Mouse (Mus musculus) heart, postnatal 25 days (tissue): ENCODE measurements around the gene Kmt5c. TPM values are rescaled to one million over a fixed set of nuclear protein-coding genes. Genes with fewer than 3 reads are reported as not detected.
A peak's percentile ranks its signal among the peaks of the same experiment; 100 is the strongest.
"Not testable (repeated sequence)": the region's sequence is repeated elsewhere in the genome, so short reads cannot be mapped to it uniquely, and the experiment has no call there.

ENCODE experiments used
- DNase-seq: peaks from one replicate; pipeline ENCODE4 v3.0.0; 2022; ENCODE audit warnings: low spot score
- intact Hi-C: fragments of 180-260 bp; cut with DNase I; formaldehyde crosslinking; loops from one replicate; pipeline ENCODE4 v1.15.1; 2025
- total RNA-seq, 2 experiments: library from RNA; stranded (reverse); gene quantifications; 2 replicates each; pipeline ENCODE4 v1.2.3; 2021

Gene Kmt5c
- total RNA-seq, 2 experiments from 2014 or later, result 16.4 to 20.7 TPM

GRCm38 (mm10) chr7:4783667-4784268, 43.9 kb downstream of the Kmt5c start:
- intact Hi-C loops, result no loop called here
- DNase-seq, result no peak

- intact Hi-C loops, result loop anchor here (2.0 kb wide), 1 partner anchor 48 kb away; the partner anchor contains the start of gene Kmt5c
These were observed 48.9 kb downstream of the Kmt5c start for GRCm38 (mm10) chr7:4788499-4789435.

GRCm38 (mm10) chr7:4789436-4789935, 49.6 kb downstream of the Kmt5c start, which contains the start of gene Tmem238:
Gene Tmem238 (minus strand): TSS chr7:4789656.
- no peak for DNase-seq
- intact Hi-C loops, result loop anchor here (2.0 kb wide), 1 partner anchor 49 kb away; the partner anchor contains the start of gene Kmt5c

More at GRCm38 (mm10) chr7:4788499-4789435, 48.9 kb downstream of the Kmt5c start:
- DNase-seq, result peak; percentile 39

GRCm38 (mm10) chr7:4792278-4793212, 52.6 kb downstream of the Kmt5c start, which contains the start of gene Rpl28:
Gene Rpl28 (plus strand): TSS chr7:4792874.
- DNase-seq, result peak; percentile 92
- intact Hi-C loops, result loop anchor here (2.0 to 10.0 kb wide), 5 partner anchors 14 to 1098 kb away; partner anchors contain the start of genes Hspbp1, Mboat7 and Tsen34

GRCm38 (mm10) chr7:4793248-4793647, 53.3 kb downstream of the Kmt5c start:
- DNase-seq, result not testable (repeated sequence)
- intact Hi-C loops, result loop anchor here (2.0 to 10.0 kb wide), 5 partner anchors 14 to 1098 kb away; partner anchors contain the start of genes Hspbp1, Mboat7 and Tsen34

- intact Hi-C loops, result loop anchor here (2.0 to 10.0 kb wide), 5 partner anchors 13 to 1099 kb away; partner anchors contain the start of genes Hspbp1, Mboat7 and Tsen34
- DNase-seq, result no peak
These were observed 53.8 kb downstream of the Kmt5c start for GRCm38 (mm10) chr7:4793674-4794073.

GRCm38 (mm10) chr7:4794631-4795168, 54.8 kb downstream of the Kmt5c start:
- DNase-seq, result no peak
- intact Hi-C loops, result loop anchor here (5.0 to 10.0 kb wide), 3 partner anchors 87 to 1100 kb away; partner anchors contain the start of genes Mboat7 and Tsen34

GRCm38 (mm10) chr7:4795767-4796433, 56.0 kb downstream of the Kmt5c start:
- DNase-seq, result no peak
- intact Hi-C loops, result loop anchor here (2.0 to 10.0 kb wide), 2 partner anchors 239 to 1101 kb away; partner anchors contain the start of genes Mboat7 and Tsen34

Other genes starting within 250 kb of the Kmt5c start
- gene Ppp1r12c, start 238.4 kb upstream of the Kmt5c start, total RNA-seq, result 10 to 100 TPM; 54.7 to 61.2 TPM
- 10 to 100 TPM; 26.1 to 30.7 TPM for gene Tnnt1, start 223.7 kb upstream of the Kmt5c start, total RNA-seq
- over 10,000 TPM in 1 of 2 experiments, 1,000 to 10,000 TPM in 1; 9,719 to 10,316 TPM for gene Tnni3, start 215.9 kb upstream of the Kmt5c start, total RNA-seq
- 1 to 10 TPM; 2.6 to 3.2 TPM for gene Dnaaf3, start 207.7 kb upstream of the Kmt5c start, total RNA-seq
- 1 to 10 TPM in 1 of 2 experiments, under 1 TPM in 1; 0.94 to 1.1 TPM for gene Syt5, start 192.6 kb upstream of the Kmt5c start, total RNA-seq
- gene Ptprh, start 136.1 kb upstream of the Kmt5c start, total RNA-seq, result not detected
- 1 to 10 TPM; 4.9 to 6.4 TPM for gene Tmem86b, start 108.7 kb upstream of the Kmt5c start, total RNA-seq
- 10 to 100 TPM; 74.9 to 76.3 TPM for gene Ppp6r1, start 81.1 kb upstream of the Kmt5c start, total RNA-seq
- gene Hspbp1, start 55.0 kb upstream of the Kmt5c start, total RNA-seq, result 10 to 100 TPM; 32.1 to 33.3 TPM
- gene Brsk1, start 49.5 kb upstream of the Kmt5c start, total RNA-seq, result 1 to 10 TPM; 1.1 to 1.3 TPM
- gene Tmem150b, start 14.9 kb upstream of the Kmt5c start, total RNA-seq, result under 1 TPM; 0.22 to 0.23 TPM
- 1 to 10 TPM; 1.5 to 1.7 TPM for gene Cox6b2, start 13.0 kb downstream of the Kmt5c start, total RNA-seq
- gene Fam71e2, start 31.2 kb downstream of the Kmt5c start, total RNA-seq, result not detected
- under 1 TPM in 1 of 2 experiments, not detected in 1; 0.26 TPM for gene Il11, start 42.7 kb downstream of the Kmt5c start, total RNA-seq
- not detected for gene Tmem190, start 42.8 kb downstream of the Kmt5c start, total RNA-seq
- 1 to 10 TPM; 3.5 to 4.3 TPM for gene Tmem238, start 49.5 kb downstream of the Kmt5c start, total RNA-seq
- gene Rpl28, start 52.8 kb downstream of the Kmt5c start, total RNA-seq, result 100 to 1,000 TPM; 489 to 533 TPM
- 10 to 100 TPM; 84.6 to 93.3 TPM for gene Ube2s, start 72.5 kb downstream of the Kmt5c start, total RNA-seq
- under 1 TPM in 1 of 2 experiments, not detected in 1; 0.08 TPM for gene Shisa7, start 104.6 kb downstream of the Kmt5c start, total RNA-seq
- 1 to 10 TPM; 3.5 to 5.3 TPM for gene Isoc2b, start 130.1 kb downstream of the Kmt5c start, total RNA-seq
- gene Isoc2a, start 137.0 kb downstream of the Kmt5c start, total RNA-seq, result 10 to 100 TPM; 40.5 to 44.4 TPM
- gene Gm36210, start 166.4 kb downstream of the Kmt5c start, total RNA-seq, result not detected
- 1 to 10 TPM; 7.9 to 8.1 TPM for gene Zfp628, start 175.1 kb downstream of the Kmt5c start, total RNA-seq
- gene Nat14, start 181.9 kb downstream of the Kmt5c start, total RNA-seq, result 1 to 10 TPM; 3.8 to 5.4 TPM
- gene Ssc5d, start 185.7 kb downstream of the Kmt5c start, total RNA-seq, result 1 to 10 TPM; 3.8 to 4.3 TPM
- 10 to 100 TPM; 22.4 to 28.7 TPM for gene Sbk2, start 224.3 kb downstream of the Kmt5c start, total RNA-seq
- gene Sbk3, start 231.1 kb downstream of the Kmt5c start, total RNA-seq, result 10 to 100 TPM; 46.1 to 48.7 TPM